Mouse (Mus musculus) forebrain, embryonic 14.5 days (tissue): ENCODE data around the gene H2-DMb1. TPM values are rescaled to one million over a fixed set of nuclear protein-coding genes. Genes with fewer than 3 reads are reported as not detected.

ENCODE experiments used
- ATAC-seq: fragments of 200-750 bp; cut with Nextera tagmentation; 2 replicates; pipeline ENCODE4 v1.8.0; 2017; ENCODE audit warnings: mild to moderate bottlenecking, moderate library complexity
- DNase-seq: peaks from one replicate; pipeline ENCODE4 v3.0.0-alpha.2; 2015; ENCODE audit warnings: low spot score
- H3K27ac ChIP-seq: fragments of 300-500 bp; sonication (generic); 2 replicates; pipeline ENCODE4 v1.5.1; 2014; ENCODE audit warnings: low read depth, mild to moderate bottlenecking, control low read depth, low read length, moderate library complexity
- H3K27me3 ChIP-seq: fragments of 300-500 bp; sonication (generic); replicated peaks from 2 replicates; pipeline ENCODE4 v1.6.1; 2014; ENCODE audit warnings: low read length, control low read depth, mixed read lengths; ENCODE audit not compliant: control insufficient read depth, insufficient read depth
- H3K36me3 ChIP-seq: fragments of 300-500 bp; sonication (generic); 2 replicates; pipeline ENCODE4 v1.6.1; 2014; ENCODE audit warnings: low read length, control low read depth; ENCODE audit not compliant: control insufficient read depth, insufficient read depth
- H3K4me1 ChIP-seq: fragments of 300-500 bp; sonication (generic); 2 replicates; pipeline ENCODE4 v1.6.1; 2014; ENCODE audit warnings: antibody characterized with exemption, low read length, control low read depth; ENCODE audit not compliant: control insufficient read depth, insufficient read depth
- H3K4me2 ChIP-seq: fragments of 300-500 bp; sonication (generic); 2 replicates; pipeline ENCODE4 v1.6.1; 2014; ENCODE audit warnings: mild to moderate bottlenecking, control low read depth, low read length
- H3K4me3 ChIP-seq: fragments of 300-500 bp; sonication (generic); 2 replicates; pipeline ENCODE4 v1.5.1; 2014; ENCODE audit warnings: low read depth, low read length, control low read depth
- H3K9ac ChIP-seq: fragments of 300-500 bp; sonication (generic); 2 replicates; pipeline ENCODE4 v1.6.1; 2014; ENCODE audit warnings: mild to moderate bottlenecking, low read length, control low read depth, moderate library complexity
- H3K9me3 ChIP-seq: fragments of 300-500 bp; sonication (generic); replicated peaks from 2 replicates; pipeline ENCODE4 v1.6.1; 2016; ENCODE audit warnings: low read length, control low read depth, mixed read lengths; ENCODE audit not compliant: control insufficient read depth
- WGBS: fragments of 180-500 bp; shearing (Covaris S2); extraction: QIAGEN DNeasy Blood & Tissue Kit; methylation state at CpG from one replicate; pipeline ENCODE4 v1.1.7; 2014; 5-methylcytosine and 5-hydroxymethylcytosine counted together
- polyA plus RNA-seq: library from polyadenylated mRNA; unstranded; fragments of >200 nt; fragmentation: Nextera tagmentation; extraction: Ambion mirVana; gene quantifications from 2 replicates; pipeline ENCODE4 v1.2.1, GENCODE M21; 2014

The H2-DMb1 gene
- polyA plus RNA-seq, 1 experiment from 2014 or later: 1.2 TPM

GRCm38 (mm10) chr17:34121172-34121878 lies 31.5 kb upstream of the H2-DMb1 start:
- peak; percentile 86 for DNase-seq
- H3K9me3 ChIP-seq: no peaks in the 10 kb centered on the region
- peak overlapping the region; percentile 99 for H3K4me3 ChIP-seq
- H3K4me1 ChIP-seq: peaks cover 21% of the 10 kb centered on the region
- peak overlapping the region; percentile 100 for H3K27ac ChIP-seq
- peaks cover 24% of the 10 kb centered on the region for H3K36me3 ChIP-seq
- peak overlapping the region; percentile 94 for H3K4me2 ChIP-seq
- no peaks in the 10 kb centered on the region for H3K27me3 ChIP-seq
- WGBS: under 1% methylated on average over 31 of the region's 35 CpGs
- H3K9ac ChIP-seq: peak overlapping the region; percentile 98
- peak; percentile 6 for ATAC-seq

GRCm38 (mm10) chr17:34121879-34122187 lies 31.0 kb upstream of the H2-DMb1 start:
- 0% methylated on average over 9 of the region's 10 CpGs for WGBS
- peaks cover 19% of the 10 kb centered on the region for H3K36me3 ChIP-seq
- H3K9ac ChIP-seq: peak overlapping the region; percentile 98
- peak overlapping the region; percentile 99 for H3K4me3 ChIP-seq
- H3K4me1 ChIP-seq: peaks cover 16% of the 10 kb centered on the region
- DNase-seq (peak; percentile 79), ATAC-seq (no peak)
- no peaks in the 10 kb centered on the region for H3K27me3 ChIP-seq
- H3K9me3 ChIP-seq: no peaks in the 10 kb centered on the region
- peak overlapping the region; percentile 94 for H3K4me2 ChIP-seq
- peak overlapping the region; percentile 100 for H3K27ac ChIP-seq

- peak; percentile 99 for DNase-seq
- Histone ChIP-seq H3K4me3 (peak within 1 kb of the TSS; percentile 99), H3K4me1 (peaks cover 12% of the 10 kb centered on the region), H3K9me3 (no peaks in the 10 kb centered on the region), H3K27ac (peak within 1 kb of the TSS; percentile 100), H3K9ac (peak within 1 kb of the TSS; percentile 98), H3K4me2 (peak within 1 kb of the TSS; percentile 94), H3K36me3 (peaks cover 13% of the 10 kb centered on the region), H3K27me3 (no peaks in the 10 kb centered on the region)
- ATAC-seq: peak; percentile 53
- under 1% methylated on average over 69 of the region's 75 CpGs for WGBS
These were observed 30.5 kb upstream of the H2-DMb1 start, which contains the start of gene Brd2 for GRCm38 (mm10) chr17:34122188-34122984. Brd2 (minus strand) TSS chr17:34122634.

- DNase-seq: no peak
- Histone ChIP-seq H3K9me3 (no peaks in the 10 kb centered on the region), H3K4me2 (peak overlapping the region; percentile 94), H3K36me3 (peaks cover 8% of the 10 kb centered on the region), H3K9ac (peak overlapping the region; percentile 98), H3K27ac (peak overlapping the region; percentile 100; the same call in 1 of the 2 replicates), H3K4me1 (peaks cover 12% of the 10 kb centered on the region), H3K27me3 (no peaks in the 10 kb centered on the region), H3K4me3 (peak overlapping the region; percentile 99)
- under 1% methylated on average over 7 of the region's 7 CpGs for WGBS
- ATAC-seq: no peak
These were observed 29.8 kb upstream of the H2-DMb1 start for GRCm38 (mm10) chr17:34123111-34123510.

- WGBS: 5% methylated on average over 2 of the region's 2 CpGs
These were observed 29.4 kb upstream of the H2-DMb1 start for GRCm38 (mm10) chr17:34123518-34123917.

GRCm38 (mm10) chr17:34124649-34125048 lies 28.2 kb upstream of the H2-DMb1 start:
- H3K9ac ChIP-seq: no peak overlapping the region
- H3K9me3 ChIP-seq: no peaks in the 10 kb centered on the region
- DNase-seq (no peak), ATAC-seq (no peak)
- H3K4me1 ChIP-seq: peaks cover 12% of the 10 kb centered on the region
- no peaks in the 10 kb centered on the region for H3K27me3 ChIP-seq
- H3K4me3 ChIP-seq: no peak overlapping the region
- H3K36me3 ChIP-seq: no peaks in the 10 kb centered on the region
- 92% methylated on average over 6 of the region's 6 CpGs for WGBS
- H3K4me2 ChIP-seq: 0 out of 2 replicates have a peak overlapping the region, but pooled peaks have one; percentile 10
- no peak overlapping the region for H3K27ac ChIP-seq

More at GRCm38 (mm10) chr17:34123518-34123917, 29.4 kb upstream of the H2-DMb1 start:
- no peaks in the 10 kb centered on the region for H3K9me3 ChIP-seq
- DNase-seq (no peak), ATAC-seq (no peak)
- H3K4me1 ChIP-seq: peaks cover 12% of the 10 kb centered on the region
- H3K27ac ChIP-seq: no peak overlapping the region
- peak overlapping the region; percentile 98 for H3K9ac ChIP-seq
- H3K4me2 ChIP-seq: peak overlapping the region; percentile 94
- peaks cover 4% of the 10 kb centered on the region for H3K36me3 ChIP-seq
- H3K27me3 ChIP-seq: no peaks in the 10 kb centered on the region
- peak overlapping the region; percentile 99 for H3K4me3 ChIP-seq

GRCm38 (mm10) chr17:34126826-34127420 lies 25.9 kb upstream of the H2-DMb1 start:
- no peak for DNase-seq
- Histone ChIP-seq H3K36me3 (no peaks in the 10 kb centered on the region), H3K4me2 (no peak overlapping the region), H3K4me1 (peaks cover 12% of the 10 kb centered on the region), H3K27me3 (no peaks in the 10 kb centered on the region), H3K4me3 (no peak overlapping the region), H3K9ac (no peak overlapping the region), H3K27ac (no peak overlapping the region), H3K9me3 (no peaks in the 10 kb centered on the region)
- no peak for ATAC-seq
- WGBS: 61% methylated on average over 9 of the region's 9 CpGs

- no peak for ATAC-seq
- WGBS: 20% methylated on average over 6 of the region's 6 CpGs
- Histone ChIP-seq H3K4me1 (peaks cover 12% of the 10 kb centered on the region), H3K36me3 (no peaks in the 10 kb centered on the region), H3K4me2 (no peak overlapping the region), H3K27me3 (no peaks in the 10 kb centered on the region), H3K4me3 (no peak overlapping the region), H3K27ac (no peak overlapping the region), H3K9me3 (no peaks in the 10 kb centered on the region), H3K9ac (no peak overlapping the region)
- no peak for DNase-seq
These were observed 25.4 kb upstream of the H2-DMb1 start for GRCm38 (mm10) chr17:34127475-34127874.
